Mouse (Mus musculus) heart, adult 11 months (tissue): Measurements from ENCODE around the gene Zkscan5.
"Not testable (repeated sequence)": the region's sequence is repeated elsewhere in the genome, so short reads cannot be mapped to it uniquely, and the experiment has no call there.

Source experiments
- DNase-seq: peaks from one replicate; pipeline ENCODE4 v3.0.0; 2022

The Zkscan5 gene

DNA sequence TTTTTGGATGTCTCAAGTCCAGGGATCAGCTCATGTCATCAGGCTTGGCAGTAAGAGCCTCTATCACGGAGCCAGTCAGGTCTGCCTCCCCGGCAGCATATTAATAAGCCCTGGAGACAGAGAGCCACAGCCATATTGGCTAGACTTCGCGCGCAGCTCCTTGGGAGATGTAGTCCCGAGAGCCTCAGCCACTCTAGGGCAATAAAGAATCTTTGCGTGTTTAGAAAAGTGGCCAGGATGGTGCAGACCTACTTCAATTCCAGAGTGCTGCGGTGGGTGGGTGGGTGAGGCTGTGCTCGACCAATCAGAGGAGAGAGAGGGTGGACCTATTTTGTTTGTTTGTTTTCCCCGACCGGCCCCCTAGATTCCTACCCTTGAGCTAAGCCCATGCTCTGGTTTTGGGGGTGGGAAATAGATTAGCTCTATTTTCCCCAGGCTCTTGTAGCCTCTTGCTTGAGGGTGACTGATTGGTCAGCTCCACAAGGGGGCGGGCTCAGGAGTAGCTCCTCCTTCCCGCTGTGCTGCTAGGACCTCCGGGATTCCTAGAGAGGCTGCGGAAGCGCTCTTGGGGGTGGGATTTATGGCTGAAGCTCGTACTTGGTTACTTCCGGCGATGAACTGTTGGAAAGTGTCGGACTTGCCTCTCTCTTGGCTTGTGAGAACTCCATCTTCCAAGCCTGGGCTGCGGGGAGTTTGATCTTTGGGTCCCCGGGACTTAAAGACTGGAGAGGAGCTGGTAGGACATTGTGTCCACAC lies at the start of gene Zkscan5:
Gene Zkscan5, plus strand, starts transcription at position 627 of the 756 bp plus-strand sequence.
- peak; percentile 100 for DNase-seq

DNA sequence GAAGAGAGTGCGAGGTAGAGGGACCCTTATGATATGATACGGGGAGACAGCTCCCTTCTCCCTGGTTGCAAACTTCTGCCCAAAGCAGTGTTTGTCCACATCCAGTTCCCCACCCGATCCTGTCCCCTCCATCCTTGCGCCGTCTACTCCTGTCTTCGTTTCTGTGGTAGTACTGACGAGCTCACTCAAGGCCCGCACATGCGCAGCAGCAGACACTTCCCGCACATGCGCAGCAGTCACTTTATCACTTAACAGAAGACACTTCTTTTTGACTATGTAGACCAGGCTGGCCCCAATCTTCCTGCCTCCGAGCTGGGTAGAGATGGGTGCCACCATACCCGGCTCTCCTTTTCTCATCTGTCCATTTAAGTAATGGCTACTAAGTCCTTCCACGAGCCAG lies 43.0 kb upstream of the Zkscan5 start:
- no peak for DNase-seq

DNA sequence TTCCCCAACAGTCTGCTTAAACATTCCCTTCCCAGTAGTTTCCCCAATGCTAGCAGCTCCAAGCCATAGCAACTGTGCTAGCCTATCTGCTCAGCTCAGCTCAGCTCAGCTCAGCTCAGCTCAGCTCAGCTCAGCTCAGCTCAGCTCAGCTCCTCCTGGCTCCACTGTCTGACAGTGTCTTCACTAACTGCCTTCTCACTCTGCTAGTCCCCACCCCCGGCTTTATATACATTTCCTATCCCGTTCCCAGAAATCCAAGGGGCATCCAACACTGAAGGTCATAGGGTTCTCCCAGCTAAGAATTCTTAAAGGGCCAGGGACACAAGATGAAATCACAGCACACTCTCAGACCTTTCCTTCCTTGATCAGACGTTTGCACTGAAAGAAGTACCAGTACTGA lies 39.7 kb upstream of the Zkscan5 start:
- DNase-seq: peak; percentile 85

DNA sequence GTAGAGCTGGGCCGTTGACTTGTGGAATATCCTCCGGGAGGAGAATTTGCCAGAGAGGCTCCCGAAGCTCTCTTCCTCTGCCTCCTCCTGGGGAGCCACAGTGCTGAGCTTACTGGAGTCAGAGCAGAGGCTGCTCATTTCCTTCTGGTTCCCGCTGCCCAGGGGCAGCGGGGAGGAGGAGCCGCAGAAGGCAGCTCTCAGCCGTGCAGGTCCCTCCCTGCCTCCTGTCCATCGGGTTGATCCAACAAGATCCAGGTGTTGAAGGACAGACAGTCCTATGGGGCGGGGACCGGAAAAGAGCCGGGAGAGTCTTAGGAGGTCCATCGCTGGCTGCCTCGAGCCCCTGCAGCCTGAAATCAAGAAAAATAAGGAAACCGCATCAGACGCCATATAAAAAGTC lies 39.2 kb upstream of the Zkscan5 start:
- peak; percentile 92 for DNase-seq

DNA sequence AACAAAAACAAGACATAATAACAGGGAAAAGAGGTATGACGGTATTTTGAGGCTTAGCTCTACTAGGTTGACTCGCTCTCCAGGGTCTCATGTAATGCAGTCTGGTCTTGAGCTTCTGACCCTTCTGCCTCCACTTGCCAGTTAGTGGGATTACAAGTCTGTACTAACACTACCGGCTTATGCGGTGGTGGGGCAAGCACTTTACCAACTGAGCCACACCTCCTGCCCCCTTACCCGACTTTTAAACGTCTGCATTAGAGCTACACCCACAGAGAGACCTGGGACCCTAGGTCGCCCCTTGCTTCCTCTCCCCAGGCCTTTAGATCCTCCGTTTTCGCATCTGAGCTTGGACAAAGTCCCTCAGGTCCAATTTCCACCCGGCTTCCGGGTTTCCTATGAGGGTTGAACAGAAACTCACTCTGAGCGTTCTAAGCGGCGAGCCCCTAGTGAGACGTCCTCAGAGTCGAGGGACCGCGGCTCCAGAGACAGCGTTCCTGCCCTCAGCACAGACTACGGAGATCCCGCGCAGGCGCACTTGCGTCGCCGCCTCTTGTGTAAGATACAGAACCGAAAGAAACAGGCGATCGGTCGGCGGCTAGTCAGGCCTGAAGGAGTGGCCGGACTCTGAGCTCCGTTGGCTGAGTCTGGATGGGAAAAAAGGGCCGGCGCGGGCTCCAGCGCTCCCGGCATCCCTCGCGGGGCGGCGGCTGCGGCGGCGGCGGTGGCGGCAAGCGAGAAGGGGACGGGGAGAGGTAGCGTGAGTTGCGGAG lies 37.6 kb upstream of the Zkscan5 start, which contains the start of the genes Ptcd1 and Cpsf4:
Gene Ptcd1, minus strand, starts transcription at position 573 of the 770 bp plus-strand sequence.
Gene Cpsf4, plus strand, starts transcription at position 678 of the 770 bp plus-strand sequence.
- peak; percentile 100 for DNase-seq

GRCm38 (mm10) chr5:145167306-145167661 lies 37.1 kb upstream of the Zkscan5 start:
- no peak for DNase-seq

- peak; percentile 95 for DNase-seq
Observed at GRCm38 (mm10) chr5:145178461-145178980, 25.8 kb upstream of the Zkscan5 start.

GRCm38 (mm10) chr5:145185244-145185643 lies 19.1 kb upstream of the Zkscan5 start:
- peak; percentile 85 for DNase-seq

DNA sequence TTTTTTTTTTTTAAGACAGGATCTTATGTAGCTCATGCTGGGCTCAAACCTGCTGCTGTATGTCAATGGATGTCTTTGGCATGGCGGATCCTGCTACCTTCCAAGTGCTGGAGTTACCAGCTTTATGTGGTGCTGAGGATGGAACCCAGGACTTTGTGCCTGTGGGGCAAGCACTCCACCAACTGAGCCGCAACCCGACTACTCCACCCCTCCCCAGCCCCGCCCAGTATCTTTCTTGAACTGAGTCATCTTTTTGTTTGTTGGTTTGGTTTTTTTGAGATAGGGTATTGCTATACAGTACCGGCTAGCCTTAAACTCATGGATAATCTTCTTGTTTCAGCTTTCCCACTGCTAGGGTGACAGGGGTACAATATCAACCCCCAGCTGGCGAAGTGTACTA lies 14.9 kb upstream of the Zkscan5 start:
- peak; percentile 85 for DNase-seq

GRCm38 (mm10) chr5:145190373-145190772 lies 14.0 kb upstream of the Zkscan5 start:
- DNase-seq: no peak

DNA sequence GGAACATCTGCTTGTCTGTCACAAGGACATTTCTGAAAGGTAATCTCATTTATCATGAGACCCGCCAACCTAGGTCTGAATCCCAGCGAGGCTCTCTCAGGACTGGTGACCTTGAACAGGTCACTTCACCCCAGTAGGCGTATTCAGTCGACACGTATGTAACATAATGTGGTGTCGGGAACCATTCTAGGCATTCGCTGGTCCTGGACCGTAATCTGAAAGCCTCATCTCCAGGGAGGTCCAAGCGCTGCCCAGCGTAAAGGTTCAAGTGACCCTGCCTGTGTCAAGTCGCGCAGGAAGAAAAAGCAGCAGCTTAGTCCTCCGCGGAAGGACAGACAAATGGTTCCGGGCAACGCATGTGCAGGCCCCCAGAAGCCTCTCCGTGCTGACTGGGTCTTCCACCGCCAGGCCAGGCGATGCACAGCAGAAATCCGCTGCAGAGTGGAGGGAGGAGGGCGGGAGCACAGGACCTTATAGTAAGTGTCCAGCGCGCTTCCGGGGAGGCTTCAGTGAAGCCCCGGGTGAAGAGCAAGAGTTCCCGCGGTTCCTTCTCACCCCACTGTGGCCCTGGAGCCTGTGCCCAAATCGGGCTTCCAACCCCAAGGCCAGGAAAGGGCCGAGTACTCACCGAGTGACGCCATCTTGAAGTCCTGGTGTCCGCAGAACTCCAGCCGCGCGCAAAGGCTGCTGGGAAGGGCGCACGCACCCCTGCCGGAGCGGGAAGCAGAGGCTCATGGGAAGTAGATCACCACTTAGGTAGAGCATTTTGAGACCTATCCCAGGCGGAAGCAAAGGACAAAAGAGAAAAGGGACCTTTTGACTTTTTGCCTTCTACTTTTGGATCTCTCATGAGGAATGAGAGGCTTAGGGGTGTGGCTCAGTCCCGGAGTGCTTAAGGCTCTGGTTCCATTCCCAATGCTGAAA lies 13.2 kb upstream of the Zkscan5 start:
- DNase-seq: peak; percentile 99

GRCm38 (mm10) chr5:145191962-145192361 lies 12.4 kb upstream of the Zkscan5 start, which contains the start of gene Atp5j2:
Gene Atp5j2, minus strand, starts transcription at chr5:145192062.
- DNase-seq: no peak

DNA sequence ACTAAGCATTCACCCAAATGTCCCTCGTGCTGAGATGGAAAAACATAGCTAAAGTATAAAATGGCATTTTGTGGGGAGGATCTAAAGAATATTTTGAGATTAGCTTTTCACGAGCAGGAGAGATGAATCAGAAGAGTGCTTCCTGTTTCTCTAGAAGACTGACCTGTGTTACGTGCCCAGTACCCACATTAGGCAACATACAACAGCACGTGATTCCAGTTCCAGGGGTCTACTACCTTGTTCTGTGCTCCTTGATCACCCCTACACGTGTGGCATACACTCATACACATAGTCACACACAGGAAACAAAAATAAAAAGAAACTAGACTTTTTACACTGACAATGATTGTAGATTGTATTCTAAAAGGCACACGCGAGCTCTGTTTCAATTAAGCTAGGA lies 4.0 kb upstream of the Zkscan5 start:
- DNase-seq: no peak

GRCm38 (mm10) chr5:145201321-145201991 lies 2.9 kb upstream of the Zkscan5 start, which contains the start of gene Zkscan14:
Gene Zkscan14, minus strand, starts transcription at chr5:145201868.
- DNase-seq: peak; percentile 97

- DNase-seq: no peak
Observed at GRCm38 (mm10) chr5:145202446-145202845, 1.9 kb upstream of the Zkscan5 start.

- DNase-seq: no peak
Observed at GRCm38 (mm10) chr5:145205041-145205440, 679 bp downstream of the Zkscan5 start.

- DNase-seq: peak; percentile 82
Observed at GRCm38 (mm10) chr5:145207385-145207784, 3.0 kb downstream of the Zkscan5 start.

DNA sequence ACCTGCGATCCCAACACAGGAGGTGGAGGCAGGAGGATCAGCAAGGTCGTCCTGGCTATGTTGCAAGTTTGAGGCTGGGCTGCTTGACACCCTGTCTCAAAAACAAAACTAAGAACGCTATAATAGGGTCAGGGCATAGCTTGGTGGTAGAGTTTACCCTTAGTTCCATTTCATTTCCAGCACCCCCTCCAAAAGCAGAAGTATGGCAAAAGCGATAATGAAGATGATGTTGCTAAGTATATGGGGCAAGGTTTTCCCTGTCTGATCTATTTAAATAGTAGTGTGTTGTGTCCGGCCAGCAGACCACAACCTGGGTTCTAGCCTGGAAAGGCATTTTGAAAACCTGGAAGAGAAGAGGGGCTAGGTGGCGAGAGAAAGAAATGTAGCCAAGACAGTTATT lies 3.6 kb downstream of the Zkscan5 start:
- DNase-seq: no peak

GRCm38 (mm10) chr5:145208391-145208790 lies 4.0 kb downstream of the Zkscan5 start:
- not testable (repeated sequence) for DNase-seq

DNA sequence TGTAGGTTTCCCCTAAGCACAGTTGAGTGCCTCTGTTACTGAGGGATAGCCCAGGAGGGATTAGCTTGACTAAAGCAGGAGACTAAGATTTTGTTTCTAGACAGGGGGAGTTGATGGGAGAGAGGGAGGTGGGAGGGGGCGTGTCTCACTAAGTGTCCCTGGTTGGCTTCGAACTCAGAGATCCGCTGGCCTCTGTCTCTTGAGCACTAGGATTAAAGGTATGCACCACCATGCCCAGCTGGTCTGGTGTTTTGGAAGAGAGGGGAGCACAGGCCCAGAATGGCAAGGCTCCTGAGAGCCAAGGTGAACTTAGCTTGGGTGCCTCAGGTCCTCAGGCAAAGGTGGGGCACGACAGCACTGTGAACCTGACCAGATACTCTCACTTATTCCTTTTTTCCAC lies 7.0 kb downstream of the Zkscan5 start:
- peak; percentile 75 for DNase-seq

- no peak for DNase-seq
Observed at GRCm38 (mm10) chr5:145212216-145212615, 7.9 kb downstream of the Zkscan5 start.

DNA sequence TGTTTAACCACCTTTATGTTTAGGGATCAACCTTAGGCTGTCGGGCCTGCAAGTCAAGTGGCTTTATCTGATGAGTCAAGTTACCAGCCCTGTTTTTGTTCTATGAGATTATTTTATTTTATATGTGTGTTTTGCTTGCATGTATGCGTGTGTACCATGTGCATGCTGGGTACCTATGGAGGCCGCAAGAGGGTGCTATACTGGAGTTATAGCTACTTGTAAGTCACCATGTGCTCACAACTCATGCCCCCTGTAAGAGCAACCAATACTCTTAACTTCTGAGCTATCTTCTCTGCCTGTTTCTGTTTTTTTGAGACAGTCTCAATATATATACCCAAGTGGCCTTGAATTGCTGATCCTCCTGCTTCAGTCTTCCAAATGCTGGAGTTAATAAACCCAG lies 9.1 kb downstream of the Zkscan5 start:
- DNase-seq: no peak
